In the genomic region with DNA sequence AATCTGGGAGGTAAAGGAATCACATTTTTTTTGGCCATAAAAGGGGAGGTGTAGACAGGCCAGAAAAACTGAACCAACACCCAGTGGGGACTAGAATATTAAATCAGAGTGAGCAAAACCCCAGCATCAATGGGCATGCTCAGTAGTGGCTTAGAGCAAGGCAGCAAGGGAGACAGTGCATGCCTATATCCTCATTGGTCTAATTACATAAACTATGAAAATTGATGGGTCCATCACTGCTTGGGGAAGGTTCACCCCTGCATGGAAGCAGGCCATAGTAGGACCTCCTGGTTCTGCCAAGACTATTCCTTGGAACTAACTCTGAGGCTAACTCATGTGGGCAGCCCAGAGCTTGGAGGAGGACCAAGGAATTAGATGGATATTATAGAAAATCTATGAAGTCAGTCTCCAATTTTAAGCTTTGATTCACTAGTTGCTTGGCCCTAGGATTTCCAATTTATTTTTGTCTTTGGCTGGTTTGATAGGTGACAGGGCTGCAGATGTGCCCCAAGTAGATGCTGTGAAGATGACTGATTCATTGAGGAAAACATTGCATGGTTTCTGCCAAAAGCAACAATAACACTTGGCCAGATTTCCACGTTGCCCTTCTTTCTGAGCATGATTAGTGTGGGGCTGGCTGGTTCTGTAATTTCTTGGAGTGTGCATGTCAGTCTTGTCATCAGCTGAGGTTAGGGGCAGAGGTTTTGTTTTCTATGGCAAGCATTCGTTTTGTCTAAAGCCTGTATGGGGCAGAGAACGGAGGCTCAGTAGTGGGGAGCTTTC, we compare ENCODE assay signal across 24 mouse cellular contexts.
DNase-seq lines count a peak whose midpoint lies in the region; ATAC-seq lines count a peak whose summit lies in the region.
"Had no signal": no experiment of that assay in that cellular context is flagged by ENCODE, and none has a peak within 500 bp of the region (broad histone marks: within the 10 kb centered on the region; RNA-seq: fewer than 3 reads in every experiment).

No protein-coding gene starts in this region.

- H3K9me3 ChIP-seq in embryonic facial prominence, embryonic 15.5 days (replicated peaks): peaks cover 3% of the 10 kb centered on the region; the same call in 1 of the 2 replicates
- H3K9me3 ChIP-seq in forebrain, embryonic 14.5 days (replicated peaks; ENCODE audit: control insufficient read depth, low read length): no peaks in the 10 kb centered on the region
- H3K9me3 ChIP-seq: hindbrain, embryonic 12.5 days; hindbrain, embryonic 15.5 days had no signal

- no peak overlapping the region for H3K27ac ChIP-seq in embryonic facial prominence, embryonic 15.5 days (replicated peaks)
- no peak overlapping the region for H3K27ac ChIP-seq in forebrain, embryonic 14.5 days (ENCODE audit: low read depth, low read length)
- H3K27ac ChIP-seq: heart, adult 2 months; hindbrain, embryonic 12.5 days; hindbrain, embryonic 15.5 days had no signal

- H3K4me2 ChIP-seq in embryonic facial prominence, embryonic 15.5 days (replicated peaks): no peak overlapping the region
- no peak overlapping the region for H3K4me2 ChIP-seq in forebrain, embryonic 14.5 days (ENCODE audit: low read length)
- H3K4me2 ChIP-seq: heart, embryonic 11.5 days; hindbrain, embryonic 12.5 days; hindbrain, embryonic 15.5 days had no signal

- no peak overlapping the region for H3K9ac ChIP-seq in embryonic facial prominence, embryonic 15.5 days
- H3K9ac ChIP-seq in forebrain, embryonic 14.5 days (ENCODE audit: low read length): no peak overlapping the region
- H3K9ac ChIP-seq: hindbrain, embryonic 12.5 days; hindbrain, embryonic 15.5 days had no signal

- H3K4me1 ChIP-seq in embryonic facial prominence, embryonic 15.5 days: no peaks in the 10 kb centered on the region
- peaks cover 2% of the 10 kb centered on the region; the same call in 1 of the 2 replicates for H3K4me1 ChIP-seq in forebrain, embryonic 14.5 days (ENCODE audit: control insufficient read depth, insufficient read depth, low read length)
- H3K4me1 ChIP-seq: hindbrain, embryonic 12.5 days; hindbrain, embryonic 15.5 days had no signal

- H3K27me3 ChIP-seq in embryonic facial prominence, embryonic 15.5 days: no peaks in the 10 kb centered on the region
- H3K27me3 ChIP-seq in forebrain, embryonic 14.5 days (replicated peaks; ENCODE audit: control insufficient read depth, insufficient read depth, low read length): no peaks in the 10 kb centered on the region
- H3K27me3 ChIP-seq: hindbrain, embryonic 12.5 days; hindbrain, embryonic 15.5 days had no signal

- WGBS in embryonic facial prominence, embryonic 15.5 days: 41% methylated on average over 3 of the region's 3 CpGs
- 43% methylated on average over 3 of the region's 3 CpGs for WGBS in forebrain, embryonic 14.5 days

- H3K36me3 ChIP-seq in embryonic facial prominence, embryonic 15.5 days: no peaks in the 10 kb centered on the region
- H3K36me3 ChIP-seq in forebrain, embryonic 14.5 days (ENCODE audit: control insufficient read depth, insufficient read depth, low read length): no peaks in the 10 kb centered on the region
- H3K36me3 ChIP-seq: G1E; hindbrain, embryonic 12.5 days; hindbrain, embryonic 15.5 days had no signal

- no peak overlapping the region for H3K4me3 ChIP-seq in embryonic facial prominence, embryonic 15.5 days (replicated peaks)
- H3K4me3 ChIP-seq in forebrain, embryonic 14.5 days (ENCODE audit: low read depth, low read length): no peak overlapping the region
- H3K4me3 ChIP-seq: heart, adult 2 months; hindbrain, embryonic 12.5 days; hindbrain, embryonic 15.5 days had no signal

- DNase-seq in 3T3-L1 (ENCODE audit: low read depth, low spot score): peak; percentile 84
- peak; percentile 56 for DNase-seq in Muller cell, postnatal 12 days (ENCODE audit: inconsistent ontology term)
- DNase-seq in brain, adult 2 months (ENCODE audit: low read depth, low spot score): peak; percentile 14
- DNase-seq in forebrain, embryonic 14.5 days (ENCODE audit: low spot score): no peak
- DNase-seq in cerebellum, postnatal 4 days (ENCODE audit: low spot score in 2 of 2): no peak
- no peak for DNase-seq in urinary bladder, adult 18-20 months (ENCODE audit: low spot score in 2 of 2)
- DNase-seq: adrenal gland, postnatal 10 days; adrenal gland, postnatal 36 days; cerebellum, adult 11-12 months; cerebellum, adult 9-10 months; cerebellum, postnatal 14 days; gastrocnemius, postnatal 10 days; gastrocnemius, postnatal 36 days; heart, adult 2 months; kidney, adult 2 months had no signal

- peak; percentile 72; the same call in 1 of the 2 replicates for ATAC-seq in embryonic facial prominence, embryonic 15.5 days (ENCODE audit: insufficient number of reproducible peaks, low FRiP score, low TSS enrichment, low read depth)
- no peak for ATAC-seq in CD4-positive, CD25-positive, alpha-beta regulatory T cell, adult 4 months
- no peak for ATAC-seq in forebrain, embryonic 14.5 days
- ATAC-seq: activated CD4-positive, CD25-positive, alpha-beta regulatory T cell, adult 4 months; forebrain, embryonic 16.5 days; intestine, postnatal 0 days had no signal

Comparison
In these comparisons a context has a peak if more than half of its experiments do, and no peak if none do; other contexts are left out.
1. DNase-seq: peak in 3T3-L1 (single experiment), Muller cell, postnatal 12 days (single experiment) and brain, adult 2 months (single experiment); none in forebrain, embryonic 14.5 days (single experiment), cerebellum, postnatal 4 days (0 of 2) and urinary bladder, adult 18-20 months (0 of 2).